Mouse (Mus musculus) forebrain, embryonic 12.5 days (tissue): ENCODE results near the gene Mlx. TPM values are rescaled to one million over a fixed set of nuclear protein-coding genes. Genes with fewer than 3 reads are reported as not detected.

Experiments used
- ATAC-seq: fragments of 200-750 bp; cut with Nextera tagmentation; 2 replicates; pipeline ENCODE4 v1.8.0; 2017; ENCODE audit warnings: moderate TSS enrichment; ENCODE audit not compliant: low FRiP score
- H3K27ac ChIP-seq: fragments of 300-500 bp; sonication (generic); 2 replicates; pipeline ENCODE4 v1.5.1; 2016; ENCODE audit warnings: mild to moderate bottlenecking
- H3K27me3 ChIP-seq: fragments of 300-500 bp; sonication (generic); 2 replicates; pipeline ENCODE4 v1.6.1; 2016; ENCODE audit warnings: mild to moderate bottlenecking
- H3K36me3 ChIP-seq: fragments of 300-500 bp; sonication (generic); replicated peaks from 2 replicates; pipeline ENCODE4 v1.6.1; 2016; ENCODE audit warnings: mild to moderate bottlenecking
- H3K4me1 ChIP-seq: fragments of 300-500 bp; sonication (generic); 2 replicates; pipeline ENCODE4 v1.6.1; 2016
- H3K4me2 ChIP-seq: fragments of 300-500 bp; sonication (generic); 2 replicates; pipeline ENCODE4 v1.6.1; 2016; ENCODE audit warnings: mild to moderate bottlenecking, moderate library complexity
- H3K4me3 ChIP-seq: fragments of 300-500 bp; sonication (generic); replicated peaks from 2 replicates; pipeline ENCODE4 v1.5.1; 2016; ENCODE audit warnings: mild to moderate bottlenecking
- H3K9ac ChIP-seq: fragments of 300-500 bp; sonication (generic); 2 replicates; pipeline ENCODE4 v1.6.1; 2016; ENCODE audit warnings: mild to moderate bottlenecking
- H3K9me3 ChIP-seq: fragments of 300-500 bp; sonication (generic); 2 replicates; pipeline ENCODE4 v1.6.1; 2016
- WGBS: fragments of 180-500 bp; shearing (Covaris S2); methylation state at CpG from one replicate; pipeline ENCODE4 v1.1.7; 2016; 5-methylcytosine and 5-hydroxymethylcytosine counted together
- polyA plus RNA-seq: library from polyadenylated mRNA; unstranded; fragments of >200 nt; fragmentation: Nextera tagmentation; extraction: Ambion mirVana; gene quantifications from 2 replicates; pipeline ENCODE4 v1.2.1, GENCODE M21; 2016

Gene Mlx
- polyA plus RNA-seq, result 47.6 and 52.6 TPM in 2 replicates

GRCm38 (mm10) chr11:101086756-101087681 is at the start of gene Mlx:
Gene Mlx, plus strand, starts transcription at chr11:101087277.
- no peaks in the 10 kb centered on the region for H3K9me3 ChIP-seq
- 1% methylated on average over 52 of the region's 52 CpGs for whole genome bisulfite sequencing
- peak within 1 kb of the TSS; percentile 89 for H3K9ac ChIP-seq
- H3K27ac ChIP-seq, result peak within 1 kb of the TSS; percentile 91
- peak within 1 kb of the TSS; percentile 98 for H3K4me2 ChIP-seq
- ATAC-seq, result peak; percentile 86
- H3K36me3 ChIP-seq, result peaks cover 43% of the 10 kb centered on the region
- peak within 1 kb of the TSS; percentile 84 for H3K4me3 ChIP-seq
- peaks cover 45% of the 10 kb centered on the region for H3K4me1 ChIP-seq
- no peaks in the 10 kb centered on the region for H3K27me3 ChIP-seq

DNA sequence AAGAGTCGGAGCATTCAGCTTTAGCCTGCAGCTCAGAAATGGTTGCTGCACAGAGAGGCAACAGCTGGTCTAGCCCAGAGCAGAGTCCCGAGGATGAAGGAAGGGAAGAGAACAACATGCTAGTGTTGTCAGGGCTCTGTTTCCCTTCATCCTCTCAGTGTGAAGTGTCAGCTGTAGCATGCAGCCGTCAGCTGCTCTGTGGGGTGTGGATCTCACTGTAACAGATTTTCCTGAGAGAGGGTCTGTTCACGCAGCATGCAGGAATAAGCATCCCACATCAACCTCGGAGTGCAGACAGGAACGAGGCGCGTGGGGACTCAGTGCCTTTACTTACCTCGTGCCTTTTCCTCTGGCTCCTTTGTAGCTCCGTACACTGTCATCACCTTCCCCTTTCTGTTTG is 49.3 kb upstream of the Mlx start:
- 89% methylated on average over 10 of the region's 10 CpGs for WGBS
- Histone ChIP-seq H3K4me3 (no peak overlapping the region), H3K4me1 (no peaks in the 10 kb centered on the region), H3K9me3 (no peaks in the 10 kb centered on the region), H3K27ac (no peak overlapping the region), H3K4me2 (no peak overlapping the region), H3K27me3 (no peaks in the 10 kb centered on the region), H3K36me3 (peaks cover 90% of the 10 kb centered on the region), H3K9ac (no peak overlapping the region)
- no peak for ATAC-seq

DNA sequence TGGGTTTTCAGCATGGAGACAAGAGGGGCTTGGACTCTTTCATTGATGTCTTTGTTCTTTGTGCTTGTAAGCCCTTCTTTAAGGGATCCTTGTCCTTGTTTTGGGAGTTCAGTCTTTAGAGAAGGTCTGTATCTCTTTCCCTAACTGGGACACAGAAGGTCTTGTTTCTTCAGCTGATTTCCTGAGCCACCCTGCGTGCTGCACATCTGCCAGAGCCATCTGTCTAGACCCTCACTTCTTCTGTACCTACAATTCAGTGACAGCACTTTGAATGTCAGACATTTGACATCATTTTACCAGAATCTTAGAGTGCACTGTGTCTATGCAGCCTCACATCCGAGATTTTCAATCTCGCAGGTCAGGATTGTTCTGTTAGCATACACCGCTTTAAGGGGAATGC is 41.3 kb upstream of the Mlx start:
- H3K4me1 ChIP-seq, result no peaks in the 10 kb centered on the region
- 92% methylated on average over 4 of the region's 4 CpGs for WGBS
- H3K36me3 ChIP-seq, result peaks cover 91% of the 10 kb centered on the region
- H3K27ac ChIP-seq, result no peak overlapping the region
- no peak for ATAC-seq
- no peak overlapping the region for H3K9ac ChIP-seq
- no peak overlapping the region for H3K4me2 ChIP-seq
- H3K4me3 ChIP-seq, result no peak overlapping the region
- no peaks in the 10 kb centered on the region for H3K9me3 ChIP-seq
- no peaks in the 10 kb centered on the region for H3K27me3 ChIP-seq

DNA sequence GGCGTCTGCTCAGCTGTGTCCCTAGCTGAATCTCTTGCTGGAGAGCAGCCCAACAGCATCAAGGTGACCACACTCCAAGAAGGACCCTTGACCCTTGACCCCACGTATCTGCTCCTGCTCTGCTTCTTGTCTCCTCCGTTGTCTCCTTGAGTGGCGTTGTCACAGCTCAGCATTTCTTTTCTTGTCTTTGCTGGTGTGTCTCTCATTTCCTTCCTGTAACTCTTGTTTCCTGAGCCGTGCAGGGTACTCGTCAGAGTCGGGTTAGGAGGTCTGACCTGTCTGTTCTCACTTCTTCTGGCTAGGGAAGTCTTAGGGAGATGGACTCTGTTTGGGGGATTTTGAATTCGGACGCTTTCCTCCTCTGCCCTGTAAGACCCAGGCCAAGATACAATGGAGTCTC is 40.6 kb upstream of the Mlx start:
- ATAC-seq, result no peak
- Histone ChIP-seq H3K36me3 (peaks cover 91% of the 10 kb centered on the region), H3K4me3 (no peak overlapping the region), H3K9ac (no peak overlapping the region), H3K27me3 (no peaks in the 10 kb centered on the region), H3K4me2 (no peak overlapping the region), H3K9me3 (no peaks in the 10 kb centered on the region), H3K4me1 (no peaks in the 10 kb centered on the region), H3K27ac (no peak overlapping the region)
- 69% methylated on average over 9 of the region's 9 CpGs for WGBS

DNA sequence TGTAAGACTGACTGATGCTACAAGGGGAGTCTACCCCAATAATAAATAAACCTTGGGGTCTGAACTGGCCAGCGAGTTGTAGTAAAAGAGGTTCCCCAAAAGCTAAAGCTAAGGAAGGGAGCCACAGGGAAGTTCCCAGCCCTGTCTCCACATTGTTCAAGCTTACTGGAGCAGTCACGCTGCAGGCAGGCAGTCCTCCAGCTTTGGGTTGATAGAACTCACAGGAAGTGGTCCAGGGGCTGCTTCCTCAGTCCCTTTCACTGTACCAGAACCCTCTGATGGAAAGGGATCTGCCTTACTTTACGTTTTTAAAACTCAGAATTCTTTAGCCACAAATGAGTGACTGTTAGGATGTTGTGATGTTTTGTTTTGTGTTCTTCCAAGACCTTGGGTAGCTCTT is 39.6 kb upstream of the Mlx start:
- H3K36me3 ChIP-seq, result peaks cover 91% of the 10 kb centered on the region
- no peaks in the 10 kb centered on the region for H3K9me3 ChIP-seq
- no peak overlapping the region for H3K27ac ChIP-seq
- 87% methylated on average over 3 of the region's 3 CpGs for WGBS
- ATAC-seq, result no peak
- H3K4me1 ChIP-seq, result no peaks in the 10 kb centered on the region
- no peak overlapping the region for H3K9ac ChIP-seq
- H3K27me3 ChIP-seq, result no peaks in the 10 kb centered on the region
- H3K4me2 ChIP-seq, result no peak overlapping the region
- H3K4me3 ChIP-seq, result no peak overlapping the region

DNA sequence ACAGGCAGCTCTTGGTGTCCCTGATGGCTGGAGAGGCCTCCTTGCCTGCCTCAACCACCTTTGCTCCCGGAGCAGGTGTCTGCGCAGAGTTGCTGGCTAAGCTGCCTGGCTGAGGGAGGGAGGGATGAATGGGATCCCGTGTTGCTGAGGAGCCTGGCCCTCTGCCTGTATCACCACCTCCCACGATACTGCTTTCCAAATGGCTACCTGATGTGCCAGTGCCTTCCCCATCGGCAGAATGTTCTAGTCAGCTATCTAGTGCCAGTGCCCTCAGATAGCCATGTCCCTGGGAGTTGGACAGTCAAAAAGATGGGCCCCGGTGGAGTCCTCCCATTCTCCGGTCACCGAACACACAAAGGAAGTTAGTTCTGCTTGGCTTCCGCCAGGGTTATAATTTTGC is 36.7 kb upstream of the Mlx start:
- no peaks in the 10 kb centered on the region for H3K4me1 ChIP-seq
- no peak overlapping the region for H3K27ac ChIP-seq
- H3K9ac ChIP-seq, result no peak overlapping the region
- H3K27me3 ChIP-seq, result no peaks in the 10 kb centered on the region
- H3K4me3 ChIP-seq, result no peak overlapping the region
- peaks cover 87% of the 10 kb centered on the region for H3K36me3 ChIP-seq
- WGBS, result 88% methylated on average over 9 of the region's 9 CpGs
- ATAC-seq, result no peak
- H3K9me3 ChIP-seq, result no peaks in the 10 kb centered on the region
- H3K4me2 ChIP-seq, result no peak overlapping the region

GRCm38 (mm10) chr11:101051051-101051493 is 36.0 kb upstream of the Mlx start:
- ATAC-seq, result no peak
- H3K4me1 ChIP-seq, result no peaks in the 10 kb centered on the region
- H3K4me3 ChIP-seq, result no peak overlapping the region
- no peaks in the 10 kb centered on the region for H3K9me3 ChIP-seq
- H3K27me3 ChIP-seq, result no peaks in the 10 kb centered on the region
- H3K9ac ChIP-seq, result no peak overlapping the region
- H3K4me2 ChIP-seq, result no peak overlapping the region
- no peak overlapping the region for H3K27ac ChIP-seq
- H3K36me3 ChIP-seq, result peaks cover 86% of the 10 kb centered on the region
- 89% methylated on average over 6 of the region's 6 CpGs for WGBS

GRCm38 (mm10) chr11:101051617-101052016 is 35.5 kb upstream of the Mlx start:
- Histone ChIP-seq H3K27ac (no peak overlapping the region), H3K27me3 (no peaks in the 10 kb centered on the region), H3K36me3 (peaks cover 82% of the 10 kb centered on the region), H3K4me1 (no peaks in the 10 kb centered on the region), H3K9ac (no peak overlapping the region), H3K4me2 (no peak overlapping the region), H3K4me3 (no peak overlapping the region), H3K9me3 (no peaks in the 10 kb centered on the region)
- ATAC-seq, result no peak
- 90% methylated on average over 8 of the region's 8 CpGs for WGBS

- Histone ChIP-seq H3K4me2 (no peak overlapping the region), H3K36me3 (peaks cover 85% of the 10 kb centered on the region), H3K27ac (no peak overlapping the region), H3K27me3 (no peaks in the 10 kb centered on the region), H3K9ac (no peak overlapping the region), H3K4me3 (no peak overlapping the region), H3K9me3 (no peaks in the 10 kb centered on the region), H3K4me1 (no peaks in the 10 kb centered on the region)
- no peak for ATAC-seq
- 92% methylated on average over 10 of the region's 10 CpGs for WGBS
These were observed 34.2 kb upstream of the Mlx start for GRCm38 (mm10) chr11:101052751-101053473.

DNA sequence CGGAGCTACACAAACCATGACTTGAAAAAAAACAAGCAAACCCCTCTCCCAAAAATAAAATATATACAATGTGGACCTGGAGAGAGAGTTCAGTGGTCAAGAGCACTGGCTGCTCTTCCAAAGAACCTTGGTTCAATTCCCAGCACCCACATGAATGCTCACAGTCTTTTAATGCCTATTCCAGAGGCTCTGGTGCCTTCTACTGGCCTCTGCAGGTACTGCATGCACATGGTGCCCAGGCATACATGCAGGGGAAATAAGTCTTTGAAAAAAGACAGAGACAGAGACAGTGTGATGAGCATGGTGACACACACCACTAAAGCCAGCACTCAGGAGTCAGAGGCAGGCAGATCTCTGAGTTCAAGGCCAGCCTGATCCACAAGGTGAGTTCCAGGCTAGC is 33.1 kb upstream of the Mlx start:
- Histone ChIP-seq H3K27me3 (no peaks in the 10 kb centered on the region), H3K4me2 (no peak overlapping the region), H3K9ac (no peak overlapping the region), H3K27ac (no peak overlapping the region), H3K36me3 (peaks cover 82% of the 10 kb centered on the region), H3K4me3 (no peak overlapping the region), H3K4me1 (no peaks in the 10 kb centered on the region), H3K9me3 (no peaks in the 10 kb centered on the region)
- 100% methylated on average over 1 of the region's 1 CpGs for WGBS
- ATAC-seq, result no peak

- H3K9ac ChIP-seq, result no peak overlapping the region
- no peak for ATAC-seq
- no peak overlapping the region for H3K4me3 ChIP-seq
- no peaks in the 10 kb centered on the region for H3K4me1 ChIP-seq
- H3K9me3 ChIP-seq, result no peaks in the 10 kb centered on the region
- no peak overlapping the region for H3K27ac ChIP-seq
- no peak overlapping the region for H3K4me2 ChIP-seq
- H3K36me3 ChIP-seq, result peaks cover 81% of the 10 kb centered on the region
- 86% methylated on average over 14 of the region's 14 CpGs for WGBS
- H3K27me3 ChIP-seq, result no peaks in the 10 kb centered on the region
These were observed 31.7 kb upstream of the Mlx start for GRCm38 (mm10) chr11:101055418-101055817.

DNA sequence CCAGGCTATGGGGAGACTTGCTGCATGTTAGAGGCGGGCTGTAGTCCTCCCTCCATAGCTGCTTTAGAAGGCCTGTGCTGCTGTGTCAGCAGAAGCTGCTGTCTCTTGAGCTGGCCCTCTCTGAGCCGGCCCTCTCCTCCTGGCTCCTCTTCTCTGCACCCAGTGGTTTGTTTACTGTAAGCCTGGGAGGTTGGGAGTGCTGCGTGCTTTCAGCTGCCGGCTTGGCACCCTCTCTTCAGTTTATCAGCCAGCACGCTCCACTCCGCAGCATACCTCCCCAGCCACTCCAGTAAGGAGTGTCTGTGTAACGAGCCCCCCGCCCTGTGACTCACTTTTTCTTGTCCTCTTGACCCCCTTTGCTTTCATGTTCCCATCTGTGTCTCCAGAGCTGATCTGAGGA is 30.2 kb upstream of the Mlx start:
- Histone ChIP-seq H3K4me3 (no peak overlapping the region), H3K4me2 (no peak overlapping the region), H3K4me1 (no peaks in the 10 kb centered on the region), H3K36me3 (peaks cover 78% of the 10 kb centered on the region), H3K9me3 (no peaks in the 10 kb centered on the region), H3K9ac (no peak overlapping the region), H3K27me3 (no peaks in the 10 kb centered on the region), H3K27ac (no peak overlapping the region)
- 59% methylated on average over 8 of the region's 8 CpGs for WGBS
- no peak for ATAC-seq
